Mouse (Mus musculus) limb, embryonic 14.5 days (tissue): ENCODE measurements around the gene Bnip3. TPM values are rescaled to one million over a fixed set of nuclear protein-coding genes. Genes with fewer than 3 reads are reported as not detected.

Source experiments
- ATAC-seq: fragments of 200-750 bp; cut with Nextera tagmentation; 2 replicates; pipeline ENCODE4 v1.8.0; 2017; ENCODE audit warnings: low read depth, moderate number of reproducible peaks, moderate TSS enrichment; ENCODE audit not compliant: low FRiP score
- DNase-seq: peaks from one replicate; pipeline ENCODE4 v3.0.0-alpha.2; 2015; ENCODE audit warnings: low spot score
- H3K27ac ChIP-seq: fragments of 300-500 bp; sonication (generic); replicated peaks from 2 replicates; pipeline ENCODE4 v1.5.1; 2014; ENCODE audit warnings: low read depth, mild to moderate bottlenecking, low read length, moderate library complexity, mixed read lengths
- H3K27me3 ChIP-seq: fragments of 300-500 bp; sonication (generic); 2 replicates; pipeline ENCODE4 v1.6.1; 2014; ENCODE audit warnings: low read length, mixed read lengths; ENCODE audit not compliant: control insufficient read depth, insufficient read depth
- H3K36me3 ChIP-seq: fragments of 300-500 bp; sonication (generic); 2 replicates; pipeline ENCODE4 v1.6.1; 2014; ENCODE audit warnings: mild to moderate bottlenecking, low read length, moderate library complexity, mixed read lengths; ENCODE audit not compliant: control insufficient read depth, insufficient read depth
- H3K4me1 ChIP-seq: fragments of 300-500 bp; sonication (generic); 2 replicates; pipeline ENCODE4 v1.6.1; 2014; ENCODE audit warnings: antibody characterized with exemption, low read length, mixed read lengths; ENCODE audit not compliant: control insufficient read depth, insufficient read depth
- H3K4me2 ChIP-seq: fragments of 300-500 bp; sonication (generic); replicated peaks from 2 replicates; pipeline ENCODE4 v1.6.1; 2014; ENCODE audit warnings: low read depth, mild to moderate bottlenecking, low read length, moderate library complexity; ENCODE audit not compliant: severe bottlenecking
- H3K4me3 ChIP-seq: fragments of 300-500 bp; sonication (generic); replicated peaks from 2 replicates; pipeline ENCODE4 v1.5.1; 2014; ENCODE audit warnings: low read length
- H3K9ac ChIP-seq: fragments of 300-500 bp; sonication (generic); 2 replicates; pipeline ENCODE4 v1.6.1; 2014; ENCODE audit warnings: mild to moderate bottlenecking, low read depth, low read length, moderate library complexity; ENCODE audit not compliant: severe bottlenecking
- H3K9me3 ChIP-seq: fragments of 300-500 bp; sonication (generic); 2 replicates; pipeline ENCODE4 v1.6.1; 2016; ENCODE audit warnings: low read length; ENCODE audit not compliant: control insufficient read depth
- POLR2A ChIP-seq: fragments of 200-500 bp; IDR thresholded peaks from 2 replicates; pipeline ENCODE4 v1.8.0; 2012; ENCODE audit warnings: inconsistent platforms, mild to moderate bottlenecking, moderate library complexity, borderline replicate concordance; ENCODE audit not compliant: insufficient read depth, insufficient read length; ENCODE audit errors: extremely low read depth
- WGBS: fragments of 180-500 bp; shearing (Covaris S2); extraction: QIAGEN DNeasy Blood & Tissue Kit; methylation state at CpG from one replicate; pipeline ENCODE4 v1.1.7; 2014; 5-methylcytosine and 5-hydroxymethylcytosine counted together
- polyA plus RNA-seq, 2 experiments: library from polyadenylated mRNA; depleted of rRNA in 1 of 2; stranded (reverse) in 1 of 2; unstranded in 1 of 2; fragments of >200 nt; fragmentation: Nextera tagmentation in 1 of 2; extraction: Ambion mirVana in 1 of 2; gene quantifications; 2 replicates each; pipeline versions ENCODE4 v1.2.1 to v1.2.3; 2012 to 2014

Bnip3 gene
- polyA plus RNA-seq, 2 experiments, result 51.5 to 92.1 TPM

GRCm38 (mm10) chr7:138919156-138919944 is 10.0 kb upstream of the Bnip3 start:
- 1% methylated on average over 26 of the region's 26 CpGs for WGBS
- H3K4me2 ChIP-seq, result peak overlapping the region; percentile 53
- peak overlapping the region; percentile 46 for H3K9ac ChIP-seq
- no peak for TF ChIP-seq POLR2A
- H3K36me3 ChIP-seq, result no peaks in the 10 kb centered on the region
- H3K4me3 ChIP-seq, result peak overlapping the region; percentile 31
- H3K27ac ChIP-seq, result no peak overlapping the region
- no peaks in the 10 kb centered on the region for H3K9me3 ChIP-seq
- DNase-seq (no peak), ATAC-seq (peak; percentile 68; the same call in 1 of the 2 replicates)
- H3K27me3 ChIP-seq, result no peaks in the 10 kb centered on the region
- peaks cover 8% of the 10 kb centered on the region; the same call in 1 of the 2 replicates for H3K4me1 ChIP-seq

- Histone ChIP-seq H3K4me3 (no peak overlapping the region), H3K27me3 (no peaks in the 10 kb centered on the region), H3K4me2 (no peak overlapping the region), H3K9ac (no peak overlapping the region), H3K4me1 (peaks cover 12% of the 10 kb centered on the region), H3K27ac (no peak overlapping the region), H3K36me3 (no peaks in the 10 kb centered on the region), H3K9me3 (no peaks in the 10 kb centered on the region)
- ATAC-seq (no peak), DNase-seq (no peak)
- WGBS, result 77% methylated on average over 3 of the region's 3 CpGs
- no peak for TF ChIP-seq POLR2A
Measured at GRCm38 (mm10) chr7:138913616-138914015, 4.3 kb upstream of the Bnip3 start.

- Histone ChIP-seq H3K4me1 (peaks cover 31% of the 10 kb centered on the region), H3K4me2 (peak overlapping the region; percentile 75), H3K9me3 (no peaks in the 10 kb centered on the region), H3K4me3 (peak overlapping the region; percentile 81), H3K36me3 (no peaks in the 10 kb centered on the region), H3K9ac (peak overlapping the region; percentile 81), H3K27ac (peak overlapping the region; percentile 72), H3K27me3 (no peaks in the 10 kb centered on the region)
- no peak for ATAC-seq
- DNase-seq, result no peak
- no peak for TF ChIP-seq POLR2A
- 23% methylated on average over 7 of the region's 7 CpGs for WGBS
Measured at GRCm38 (mm10) chr7:138910193-138910562, 859 bp upstream of the Bnip3 start.

GRCm38 (mm10) chr7:138908768-138909276 is 497 bp downstream of the Bnip3 start:
- Histone ChIP-seq H3K36me3 (no peaks in the 10 kb centered on the region), H3K4me1 (peaks cover 31% of the 10 kb centered on the region), H3K4me3 (peak overlapping the region; percentile 81), H3K9ac (peak overlapping the region; percentile 81), H3K27me3 (no peaks in the 10 kb centered on the region), H3K4me2 (peak overlapping the region; percentile 75), H3K27ac (peak overlapping the region; percentile 70), H3K9me3 (no peaks in the 10 kb centered on the region)
- WGBS, result 7% methylated on average over 9 of the region's 10 CpGs
- DNase-seq, result no peak
- ATAC-seq, result no peak
- TF ChIP-seq POLR2A, result no peak

GRCm38 (mm10) chr7:138907976-138908375 is 1.3 kb downstream of the Bnip3 start:
- DNase-seq, result no peak
- peaks cover 31% of the 10 kb centered on the region for H3K4me1 ChIP-seq
- no peaks in the 10 kb centered on the region for H3K9me3 ChIP-seq
- peak overlapping the region; percentile 75 for H3K4me2 ChIP-seq
- peak overlapping the region; percentile 81; the same call in 1 of the 2 replicates for H3K9ac ChIP-seq
- peak overlapping the region; percentile 81 for H3K4me3 ChIP-seq
- ATAC-seq, result no peak
- 62% methylated on average over 5 of the region's 5 CpGs for WGBS
- no peak overlapping the region for H3K27ac ChIP-seq
- TF ChIP-seq POLR2A, result no peak
- H3K36me3 ChIP-seq, result no peaks in the 10 kb centered on the region
- no peaks in the 10 kb centered on the region for H3K27me3 ChIP-seq
